Mouse (Mus musculus) bone marrow macrophage, adult 2 months (primary cell): Measurements from ENCODE around the gene Frmd4b.
"Not testable (repeated sequence)": the region's sequence is repeated elsewhere in the genome, so short reads cannot be mapped to it uniquely, and the experiment has no call there.

ENCODE experiments used
- CTCF ChIP-seq: IDR thresholded peaks from 2 replicates; pipeline ENCODE4 v1.5.1; 2012; ENCODE audit warnings: low read depth, mild to moderate bottlenecking, low read length, moderate library complexity
- POLR2A ChIP-seq: IDR thresholded peaks from 2 replicates; pipeline ENCODE4 v1.6.1; 2012; ENCODE audit warnings: mild to moderate bottlenecking, low read depth, low read length, borderline replicate concordance

GRCm38 (mm10) chr6:97259926-97260325 is 357.4 kb downstream of the Frmd4b start:
- not testable (repeated sequence) for TF ChIP-seq POLR2A, CTCF
